Mouse (Mus musculus): ENCODE measurements at regions not wholly inside any gene's neighbourhood (a gene's known extent, or its start where the extent isn't known, plus 50 kb on each side); places are given as distances from the start of the nearest gene placed in this dataset.

GRCm38 (mm10) chr3:120217710-120218109, 433.4 kb upstream of the Ptbp2 start:
- no peak for DNase-seq (ENCODE audit: low spot score in 2 of 2)

GRCm38 (mm10) chr3:120214616-120215250, 430.5 kb upstream of the Ptbp2 start:
- DNase-seq (ENCODE audit: low spot score in 2 of 2) = no peak

GRCm38 (mm10) chr3:120199403-120199802, 415.1 kb upstream of the Ptbp2 start:
- no peak for DNase-seq (ENCODE audit: low spot score in 2 of 2)

- DNase-seq (ENCODE audit: low spot score in 2 of 2) = no peak
These were observed 410.2 kb upstream of the Ptbp2 start for GRCm38 (mm10) chr3:120194501-120194900.

GRCm38 (mm10) chr3:120192439-120193326, 408.4 kb upstream of the Ptbp2 start:
- DNase-seq (ENCODE audit: low spot score in 2 of 2) = peak; percentile 64 to 80

- no peak for DNase-seq (ENCODE audit: low spot score in 2 of 2)
These were observed 405.3 kb upstream of the Ptbp2 start for GRCm38 (mm10) chr3:120189606-120190005.

- DNase-seq (ENCODE audit: low spot score in 2 of 2) = no peak
These were observed 396.8 kb upstream of the Ptbp2 start for GRCm38 (mm10) chr3:120180931-120181610.

- no peak for DNase-seq (ENCODE audit: low spot score in 2 of 2)
These were observed 391.4 kb upstream of the Ptbp2 start for GRCm38 (mm10) chr3:120175632-120176031.
